Mouse (Mus musculus) neural tube, embryonic 13.5 days (tissue): ENCODE results near the gene Timm13. TPM values are rescaled to one million over a fixed set of nuclear protein-coding genes. Genes with fewer than 3 reads are reported as not detected.

ENCODE experiments used
- ATAC-seq: fragments of 200-750 bp; cut with Nextera tagmentation; 2 replicates; pipeline ENCODE4 v1.8.0; 2017; ENCODE audit warnings: low read depth, mild to moderate bottlenecking, moderate TSS enrichment, moderate library complexity
- H3K27ac ChIP-seq: fragments of 300-500 bp; sonication (generic); replicated peaks from 2 replicates; pipeline ENCODE4 v1.5.1; 2015; ENCODE audit warnings: moderate library complexity, mild to moderate bottlenecking, inconsistent platforms
- H3K27me3 ChIP-seq: fragments of 300-500 bp; sonication (generic); 2 replicates; pipeline ENCODE4 v1.6.1; 2015; ENCODE audit warnings: mild to moderate bottlenecking, inconsistent platforms
- H3K36me3 ChIP-seq: fragments of 300-500 bp; sonication (generic); 2 replicates; pipeline ENCODE4 v1.6.1; 2015; ENCODE audit warnings: mild to moderate bottlenecking, inconsistent platforms
- H3K4me1 ChIP-seq: fragments of 300-500 bp; sonication (generic); replicated peaks from 2 replicates; pipeline ENCODE4 v1.6.1; 2015; ENCODE audit warnings: inconsistent platforms
- H3K4me2 ChIP-seq: fragments of 300-500 bp; sonication (generic); 2 replicates; pipeline ENCODE4 v1.6.1; 2015; ENCODE audit warnings: inconsistent platforms, mild to moderate bottlenecking, moderate library complexity
- H3K4me3 ChIP-seq: fragments of 300-500 bp; sonication (generic); 2 replicates; pipeline ENCODE4 v1.5.1; 2015; ENCODE audit warnings: mild to moderate bottlenecking, inconsistent platforms
- H3K9ac ChIP-seq: fragments of 300-500 bp; sonication (generic); 2 replicates; pipeline ENCODE4 v1.6.1; 2015; ENCODE audit warnings: moderate library complexity, mild to moderate bottlenecking, inconsistent platforms
- H3K9me3 ChIP-seq: fragments of 300-500 bp; sonication (generic); 2 replicates; pipeline ENCODE4 v1.6.1; 2016; ENCODE audit warnings: inconsistent platforms
- WGBS: fragments of 180-500 bp; shearing (Covaris S2); methylation state at CpG from one replicate; pipeline ENCODE4 v1.1.7; 2015; 5-methylcytosine and 5-hydroxymethylcytosine counted together
- polyA plus RNA-seq: library from polyadenylated mRNA; unstranded; fragments of >200 nt; fragmentation: Nextera tagmentation; extraction: Ambion mirVana; gene quantifications from 2 replicates; pipeline ENCODE4 v1.2.1, GENCODE M21; 2015

The Timm13 gene
- polyA plus RNA-seq, 1 experiment from 2014 or later, result 331 TPM

- peak overlapping the region; percentile 91 for H3K9ac ChIP-seq
- ATAC-seq, result peak; percentile 1; the same call in 1 of the 2 replicates
- WGBS, result 14% methylated on average over 25 of the region's 25 CpGs
- peak overlapping the region; percentile 92 for H3K4me3 ChIP-seq
- H3K4me2 ChIP-seq, result peak overlapping the region; percentile 98
- H3K27ac ChIP-seq, result peak overlapping the region; percentile 94
- H3K4me1 ChIP-seq, result peaks cover 30% of the 10 kb centered on the region
- no peaks in the 10 kb centered on the region for H3K9me3 ChIP-seq
- peaks cover 45% of the 10 kb centered on the region for H3K36me3 ChIP-seq
- no peaks in the 10 kb centered on the region for H3K27me3 ChIP-seq
Observed at GRCm38 (mm10) chr10:80899591-80900317, 1.0 kb downstream of the Timm13 start.

- H3K4me3 ChIP-seq, result 0 out of 2 replicates have a peak overlapping the region, but pooled peaks have one; percentile 92
Observed at GRCm38 (mm10) chr10:80899074-80899473, 1.7 kb downstream of the Timm13 start.

GRCm38 (mm10) chr10:80897861-80898510 is 2.8 kb downstream of the Timm13 start:
- peaks cover 30% of the 10 kb centered on the region for H3K4me1 ChIP-seq
- peak overlapping the region; percentile 31 for H3K4me2 ChIP-seq
- no peak overlapping the region for H3K27ac ChIP-seq
- 39% methylated on average over 41 of the region's 41 CpGs for WGBS
- H3K4me3 ChIP-seq, result no peak overlapping the region
- no peak for ATAC-seq
- peaks cover 28% of the 10 kb centered on the region for H3K36me3 ChIP-seq
- no peaks in the 10 kb centered on the region for H3K9me3 ChIP-seq
- H3K27me3 ChIP-seq, result no peaks in the 10 kb centered on the region
- H3K9ac ChIP-seq, result peak overlapping the region; percentile 18; the same call in 1 of the 2 replicates

More at GRCm38 (mm10) chr10:80899074-80899473, 1.7 kb downstream of the Timm13 start:
- ATAC-seq, result no peak
- Histone ChIP-seq H3K36me3 (peaks cover 38% of the 10 kb centered on the region), H3K27me3 (no peaks in the 10 kb centered on the region), H3K27ac (no peak overlapping the region), H3K9ac (peak overlapping the region; percentile 91; the same call in 1 of the 2 replicates), H3K4me1 (peaks cover 30% of the 10 kb centered on the region), H3K9me3 (no peaks in the 10 kb centered on the region), H3K4me2 (peak overlapping the region; percentile 98)
- 90% methylated on average over 8 of the region's 8 CpGs for WGBS

- Histone ChIP-seq H3K9ac (no peak overlapping the region), H3K27ac (no peak overlapping the region), H3K4me1 (peaks cover 30% of the 10 kb centered on the region), H3K36me3 (peaks cover 17% of the 10 kb centered on the region), H3K27me3 (no peaks in the 10 kb centered on the region), H3K4me3 (no peak overlapping the region), H3K4me2 (no peak overlapping the region), H3K9me3 (no peaks in the 10 kb centered on the region)
- no peak for ATAC-seq
- WGBS, result 71% methylated on average over 24 of the region's 24 CpGs
Observed at GRCm38 (mm10) chr10:80896581-80897485, 3.9 kb downstream of the Timm13 start.

GRCm38 (mm10) chr10:80895697-80896096 is 5.1 kb downstream of the Timm13 start:
- H3K27me3 ChIP-seq, result no peaks in the 10 kb centered on the region
- H3K9ac ChIP-seq, result no peak overlapping the region
- peaks cover 25% of the 10 kb centered on the region for H3K4me1 ChIP-seq
- no peak overlapping the region for H3K4me3 ChIP-seq
- H3K27ac ChIP-seq, result no peak overlapping the region
- 86% methylated on average over 6 of the region's 6 CpGs for WGBS
- H3K9me3 ChIP-seq, result no peaks in the 10 kb centered on the region
- H3K4me2 ChIP-seq, result no peak overlapping the region
- H3K36me3 ChIP-seq, result peaks cover 16% of the 10 kb centered on the region
- ATAC-seq, result no peak

GRCm38 (mm10) chr10:80895100-80895499 is 5.7 kb downstream of the Timm13 start:
- WGBS, result 89% methylated on average over 7 of the region's 7 CpGs
- Histone ChIP-seq H3K4me2 (no peak overlapping the region), H3K4me1 (peaks cover 25% of the 10 kb centered on the region), H3K27me3 (peaks cover under 1% of the 10 kb centered on the region; the same call in 1 of the 2 replicates), H3K36me3 (peaks cover 16% of the 10 kb centered on the region), H3K9ac (no peak overlapping the region), H3K4me3 (no peak overlapping the region), H3K27ac (no peak overlapping the region), H3K9me3 (no peaks in the 10 kb centered on the region)
- no peak for ATAC-seq

- WGBS, result 82% methylated on average over 11 of the region's 11 CpGs
- no peak overlapping the region for H3K9ac ChIP-seq
Observed at GRCm38 (mm10) chr10:80887181-80887580, 13.6 kb downstream of the Timm13 start.

GRCm38 (mm10) chr10:80881301-80881700 is 19.5 kb downstream of the Timm13 start:
- Histone ChIP-seq H3K4me2 (no peak overlapping the region), H3K27me3 (no peaks in the 10 kb centered on the region), H3K27ac (no peak overlapping the region), H3K9ac (no peak overlapping the region), H3K36me3 (no peaks in the 10 kb centered on the region), H3K9me3 (no peaks in the 10 kb centered on the region), H3K4me1 (no peaks in the 10 kb centered on the region), H3K4me3 (no peak overlapping the region)
- 29% methylated on average over 10 of the region's 10 CpGs for WGBS
- no peak for ATAC-seq

More at GRCm38 (mm10) chr10:80887181-80887580, 13.6 kb downstream of the Timm13 start:
- no peak for ATAC-seq
- H3K27me3 ChIP-seq, result peaks cover 22% of the 10 kb centered on the region
- H3K9me3 ChIP-seq, result no peaks in the 10 kb centered on the region
- H3K4me3 ChIP-seq, result no peak overlapping the region
- no peak overlapping the region for H3K4me2 ChIP-seq
- no peaks in the 10 kb centered on the region for H3K4me1 ChIP-seq
- no peak overlapping the region for H3K27ac ChIP-seq
- no peaks in the 10 kb centered on the region for H3K36me3 ChIP-seq

GRCm38 (mm10) chr10:80880901-80881300 is 19.9 kb downstream of the Timm13 start:
- Histone ChIP-seq H3K9me3 (no peaks in the 10 kb centered on the region), H3K4me2 (no peak overlapping the region), H3K4me3 (no peak overlapping the region), H3K9ac (no peak overlapping the region), H3K4me1 (no peaks in the 10 kb centered on the region), H3K27ac (no peak overlapping the region), H3K36me3 (no peaks in the 10 kb centered on the region), H3K27me3 (no peaks in the 10 kb centered on the region)
- ATAC-seq, result no peak
- WGBS, result 75% methylated on average over 2 of the region's 2 CpGs

- H3K4me2 ChIP-seq, result no peak overlapping the region
- no peak overlapping the region for H3K4me3 ChIP-seq
- H3K27ac ChIP-seq, result no peak overlapping the region
- no peak; the same call in 1 of the 2 replicates for ATAC-seq
- no peaks in the 10 kb centered on the region for H3K36me3 ChIP-seq
- H3K9ac ChIP-seq, result no peak overlapping the region
- H3K4me1 ChIP-seq, result no peaks in the 10 kb centered on the region
- no peaks in the 10 kb centered on the region for H3K27me3 ChIP-seq
- H3K9me3 ChIP-seq, result no peaks in the 10 kb centered on the region
- 24% methylated on average over 5 of the region's 5 CpGs for WGBS
Observed at GRCm38 (mm10) chr10:80880131-80880641, 20.6 kb downstream of the Timm13 start.

- Histone ChIP-seq H3K9me3 (no peaks in the 10 kb centered on the region), H3K27ac (no peak overlapping the region), H3K27me3 (peaks cover 3% of the 10 kb centered on the region), H3K4me1 (no peaks in the 10 kb centered on the region; the same call in 1 of the 2 replicates), H3K4me3 (no peak overlapping the region), H3K36me3 (no peaks in the 10 kb centered on the region), H3K9ac (no peak overlapping the region), H3K4me2 (no peak overlapping the region)
- no peak for ATAC-seq
- WGBS, result 21% methylated on average over 3 of the region's 3 CpGs
Observed at GRCm38 (mm10) chr10:80876594-80876993, 24.2 kb downstream of the Timm13 start.
